Mouse (Mus musculus): ENCODE data around the gene Pomp. TPM values are rescaled to one million over a fixed set of nuclear protein-coding genes. Genes with fewer than 3 reads are reported as not detected.

Pomp gene
- total and polyA plus RNA-seq, 2 experiments = 71.0 to 233 TPM

DNA sequence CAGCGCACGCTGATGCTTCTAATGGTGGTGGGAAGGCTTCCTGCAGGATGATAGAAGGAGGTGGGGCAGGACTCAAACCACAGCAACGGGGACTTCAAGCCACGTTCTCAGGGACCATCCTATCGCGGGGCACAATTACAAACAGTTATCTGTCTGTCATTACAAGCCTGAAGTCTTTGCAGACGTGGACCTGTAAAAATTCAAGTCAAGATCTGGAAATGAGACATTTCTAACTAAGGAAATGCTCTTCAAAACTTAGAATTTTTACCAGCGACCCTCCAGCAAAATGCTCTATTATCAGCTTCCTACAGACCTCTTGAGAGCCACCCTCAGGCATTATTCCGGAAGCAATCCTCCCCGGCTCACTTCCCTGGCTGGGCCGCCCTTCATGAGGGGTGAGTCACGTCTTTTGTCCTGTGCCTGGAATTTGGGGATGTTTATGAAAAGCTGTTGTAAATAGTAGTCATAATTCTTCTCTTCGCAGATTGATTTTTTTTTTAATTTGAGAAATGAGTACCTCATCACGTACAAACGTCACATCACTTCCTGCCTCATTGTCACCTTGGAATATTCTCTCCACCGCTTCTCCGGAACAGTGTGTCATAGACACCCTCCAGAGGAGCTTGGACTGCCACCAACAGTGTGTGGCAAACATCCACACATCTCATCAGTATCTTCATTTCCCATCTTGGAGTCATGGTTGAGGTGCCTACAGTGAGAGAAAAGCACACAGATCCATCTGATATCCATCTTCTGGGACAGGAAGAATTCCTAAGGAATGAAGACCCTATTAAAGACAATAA lies 58.0 kb downstream of the Pomp start:
- no peak for DNase-seq (ENCODE audit: extremely low read depth, low read depth, low spot score)
- H3K27ac ChIP-seq (replicated peaks; ENCODE audit: insufficient read depth, low read depth, low read length) = no peak overlapping the region
- H3K4me1 ChIP-seq (ENCODE audit: control insufficient read depth, insufficient read depth, low read length) = no peaks in the 10 kb centered on the region
- H3K79me2 ChIP-seq (ENCODE audit: control insufficient read depth, insufficient read depth, low read length) = no peaks in the 10 kb centered on the region
- WGBS = 71% methylated on average over 17 of the region's 17 CpGs
- no peak for TF ChIP-seq POLR2A (IDR thresholded peaks at IDR 0.05; ENCODE audit: extremely low read depth, insufficient read depth, low read length)
- TF ChIP-seq CTCF (IDR thresholded peaks at IDR 0.05; ENCODE audit: low read depth, low read length) = no peak
- H3K4me3 ChIP-seq (ENCODE audit: insufficient read depth, low read depth, low read length) = no peak overlapping the region
- H3K9ac ChIP-seq (ENCODE audit: low read depth, low read length) = no peak overlapping the region
- H3K27me3 ChIP-seq (ENCODE audit: control insufficient read depth, insufficient read depth, low read length) = no peaks in the 10 kb centered on the region
- no peaks in the 10 kb centered on the region for H3K36me3 ChIP-seq (ENCODE audit: control insufficient read depth, insufficient read depth, low read length)

DNA sequence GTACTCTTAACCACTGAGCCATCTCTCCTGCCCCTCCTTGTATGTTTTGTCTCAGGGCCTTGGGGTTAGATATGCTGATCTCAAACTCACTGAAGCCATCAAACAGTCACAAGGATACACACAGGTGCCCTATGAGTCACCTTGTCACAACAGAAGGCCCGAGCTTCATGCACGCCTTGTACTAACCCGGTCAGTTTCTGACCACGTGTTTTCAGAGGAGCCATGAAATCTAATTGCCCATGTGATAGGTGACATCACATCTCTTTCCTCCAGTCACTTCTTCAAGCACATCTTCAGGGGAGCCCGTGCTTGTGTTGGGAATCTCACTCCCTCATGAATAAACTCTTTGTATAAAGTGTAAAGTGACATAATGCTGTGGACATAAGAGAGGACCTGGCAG lies 64.4 kb downstream of the Pomp start:
- no peaks in the 10 kb centered on the region for H3K4me1 ChIP-seq (ENCODE audit: control insufficient read depth, insufficient read depth, low read length)
- no peak overlapping the region for H3K9ac ChIP-seq (ENCODE audit: low read depth, low read length)
- no peaks in the 10 kb centered on the region for H3K36me3 ChIP-seq (ENCODE audit: control insufficient read depth, insufficient read depth, low read length)
- H3K79me2 ChIP-seq (ENCODE audit: control insufficient read depth, insufficient read depth, low read length) = no peaks in the 10 kb centered on the region
- H3K27ac ChIP-seq (replicated peaks; ENCODE audit: insufficient read depth, low read depth, low read length) = no peak overlapping the region
- WGBS = 87% methylated on average over 5 of the region's 5 CpGs
- no peaks in the 10 kb centered on the region for H3K27me3 ChIP-seq (ENCODE audit: control insufficient read depth, insufficient read depth, low read length)
- DNase-seq (ENCODE audit: extremely low read depth, low read depth, low spot score) = no peak
- no peak for TF ChIP-seq POLR2A (IDR thresholded peaks at IDR 0.05; ENCODE audit: extremely low read depth, insufficient read depth, low read length)
- no peak for TF ChIP-seq CTCF (IDR thresholded peaks at IDR 0.05; ENCODE audit: low read depth, low read length)
- no peak overlapping the region for H3K4me3 ChIP-seq (ENCODE audit: insufficient read depth, low read depth, low read length)

Other genes starting within 250 kb of the Pomp start
- 4.8 and 6.2 TPM in 2 replicates for gene Flt1, start 134.4 kb upstream of the Pomp start, total RNA-seq (2014; rRNA removed)
- 1.2 and 1.3 TPM in 2 replicates for gene Flt1, start 134.4 kb upstream of the Pomp start, polyA plus RNA-seq (2012; rRNA removed)
- gene Slc46a3, start 34.4 kb downstream of the Pomp start, total RNA-seq (2014; rRNA removed) = 38.0 and 58.3 TPM in 2 replicates
- 72.7 and 88.3 TPM in 2 replicates for gene Slc46a3, start 34.4 kb downstream of the Pomp start, polyA plus RNA-seq (2012; rRNA removed)
- gene Mtus2, start 96.9 kb downstream of the Pomp start, total RNA-seq (2014; rRNA removed) = 0.18 and 0.94 TPM in 2 replicates
- 0.66 and 2.0 TPM in 2 replicates for gene Mtus2, start 96.9 kb downstream of the Pomp start, polyA plus RNA-seq (2012; rRNA removed)